Mouse (Mus musculus) liver, postnatal 0 days (tissue): ENCODE data around the gene Slc35e4.

ENCODE experiments used
- CTCF ChIP-seq: sonication (generic); IDR thresholded peaks from 2 replicates; pipeline ENCODE4 v1.5.1; 2016; ENCODE audit warnings: antibody characterized with exemption, low read depth
- EP300 ChIP-seq: IDR thresholded peaks from 2 replicates; pipeline ENCODE4 v1.6.1; 2016; ENCODE audit warnings: antibody characterized with exemption, low read depth, mild to moderate bottlenecking

DNA sequence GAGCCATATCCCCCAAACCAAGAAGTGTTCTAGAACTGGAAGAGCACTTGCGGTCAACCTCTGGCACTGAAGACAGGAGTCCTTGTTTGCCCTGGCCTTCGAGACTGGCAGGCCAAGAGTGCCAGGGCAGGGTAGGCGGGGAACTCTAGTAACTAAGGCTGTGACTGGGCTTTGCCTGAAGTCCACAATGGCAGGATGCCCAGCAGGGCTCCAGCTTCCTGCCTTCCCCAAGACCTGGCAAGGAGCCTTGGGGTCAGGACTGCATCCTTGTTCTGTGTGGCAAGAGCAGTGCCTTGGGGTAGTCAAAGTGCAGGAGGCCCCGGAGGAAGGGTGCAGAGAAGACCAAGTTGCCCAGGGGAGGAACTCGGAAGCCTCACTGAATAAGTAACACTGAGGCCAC is 11.4 kb downstream of the Slc35e4 start:
- TF ChIP-seq CTCF (no peak), EP300 (no peak)
